Mouse (Mus musculus) heart, adult 10 weeks (tissue): ENCODE measurements around the gene Olfr19. TPM values are rescaled to one million over a fixed set of nuclear protein-coding genes. Genes with fewer than 3 reads are reported as not detected.

ENCODE experiments used
- polyA plus RNA-seq: library from polyadenylated mRNA; stranded (reverse); fragments of 350-450 nt; fragmentation: Illumina TruSeq; extraction: RNeasy Lipid Tissue Mini Kit (QIAGEN cat#74804); gene quantifications from one replicate; pipeline ENCODE4 v1.2.3, GENCODE M21; 2014; ENCODE audit warnings: low read depth, low replicate concordance

Olfr19 gene
- polyA plus RNA-seq = not detected

DNA sequence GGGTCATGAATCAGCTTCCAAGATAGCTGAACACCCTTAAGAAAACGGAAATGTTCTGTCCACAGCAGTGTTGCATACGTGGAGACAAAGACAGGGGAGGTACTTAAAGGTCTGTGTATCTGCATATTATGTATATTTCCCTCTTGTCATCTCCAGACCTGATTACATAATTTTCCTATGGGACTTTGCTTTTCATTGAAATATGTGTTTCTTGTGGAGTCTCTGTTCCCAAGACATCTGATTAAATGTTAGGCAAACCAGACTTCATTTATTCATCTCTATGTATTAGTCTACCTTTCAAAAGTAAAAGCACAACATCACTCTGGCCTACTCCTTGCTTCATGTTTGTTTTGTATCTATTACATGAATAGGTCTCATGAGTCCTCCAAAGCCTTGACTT is at the start of gene Olfr19:
Gene Olfr19 (minus strand): TSS at position 101 of the 400 bp plus-strand sequence.

Other genes with a start within 250 kb of the Olfr19 start
- 14.7 TPM for gene Fgd4, start 75.9 kb downstream of the Olfr19 start, polyA plus RNA-seq
- gene Spag6l, start 153.1 kb upstream of the Olfr19 start, polyA plus RNA-seq = not detected
- gene Igll1, start 187.6 kb upstream of the Olfr19 start, polyA plus RNA-seq = not detected
- gene Top3b, start 194.3 kb upstream of the Olfr19 start, polyA plus RNA-seq = 41.2 TPM
- gene Vpreb1, start 194.4 kb upstream of the Olfr19 start, polyA plus RNA-seq = not detected
- gene Ppm1f, start 220.1 kb upstream of the Olfr19 start, polyA plus RNA-seq = 21.6 TPM